Comparison of ENCODE assay signal across 13 mouse cellular contexts in genomic region chr16:85099044-85099443, GRCm38 (mm10).
"Had no signal": no experiment of that assay in that cellular context is flagged by ENCODE, and none has a peak within 500 bp of the region (broad histone marks: within the 10 kb centered on the region; RNA-seq: fewer than 3 reads in every experiment).

No protein-coding gene starts in this region.

- H3K4me2 ChIP-seq: limb, embryonic 13.5 days; neural tube, embryonic 12.5 days had no signal

- DNase-seq: kidney, postnatal 10 days; left cerebral cortex, postnatal 4 days; lung, adult 18-20 months; midbrain, embryonic 14.5 days; retina, postnatal 1 day; right cerebral cortex, postnatal 4 days; spleen, adult 18-20 months; thymus, adult 2 months; thymus, postnatal 25 days had no signal

- H3K9ac ChIP-seq: limb, embryonic 13.5 days; liver, embryonic 14.5 days; neural tube, embryonic 12.5 days had no signal

- H3K4me3 ChIP-seq: limb, embryonic 13.5 days; midbrain, embryonic 10.5 days; neural tube, embryonic 12.5 days had no signal

- H3K27me3 ChIP-seq: limb, embryonic 13.5 days; neural tube, embryonic 12.5 days had no signal

- H3K9me3 ChIP-seq: limb, embryonic 13.5 days; midbrain, embryonic 10.5 days; neural tube, embryonic 12.5 days had no signal

- H3K27ac ChIP-seq: limb, embryonic 13.5 days; liver, embryonic 14.5 days; midbrain, embryonic 10.5 days; neural tube, embryonic 12.5 days had no signal
